Mouse (Mus musculus): Measurements from ENCODE around the gene Sec11a.
"Not testable (repeated sequence)": the region's sequence is repeated elsewhere in the genome, so short reads cannot be mapped to it uniquely, and the experiment has no call there.

- not testable (repeated sequence) for TF ChIP-seq CTCF (conservative IDR thresholded peaks at IDR 0.05; ENCODE audit: low read length); POU5F1 (IDR thresholded peaks at IDR 0.05; ENCODE audit: borderline replicate concordance, low read length)
Measured at GRCm38 (mm10) chr7:80936617-80937303, 10.8 kb downstream of the Sec11a start.

All from E14TG2a.4 (cell line).